Mouse (Mus musculus): ENCODE data around the gene Ctns. TPM values are rescaled to one million over a fixed set of nuclear protein-coding genes. Genes with fewer than 3 reads are reported as not detected.

Ctns gene
- polyA plus RNA-seq, 1 experiment from 2014 or later, result 19.8 TPM

GRCm38 (mm10) chr11:73185872-73186615, 12.8 kb downstream of the Ctns start:
- WGBS, result 93% methylated on average over 10 of the region's 10 CpGs
- Histone ChIP-seq H3K4me1 (replicated peaks; ENCODE audit: control insufficient read depth, insufficient read depth, low read length) (no peaks in the 10 kb centered on the region), H3K36me3 (ENCODE audit: control insufficient read depth, insufficient read depth, low read length) (no peaks in the 10 kb centered on the region; the same call in 1 of the 2 replicates), H3K27me3 (ENCODE audit: control insufficient read depth, insufficient read depth, low read length) (no peaks in the 10 kb centered on the region), H3K27ac (ENCODE audit: low read depth, low read length) (no peak overlapping the region), H3K4me2 (ENCODE audit: low read depth, low read length, severe bottlenecking) (no peak overlapping the region), H3K9me3 (ENCODE audit: control insufficient read depth, low read length) (no peaks in the 10 kb centered on the region), H3K9ac (ENCODE audit: low read length) (no peak overlapping the region), H3K4me3 (ENCODE audit: low read depth, low read length) (no peak overlapping the region)
- DNase-seq (ENCODE audit: low spot score) (no peak), ATAC-seq (replicated peaks; ENCODE audit: low FRiP score) (no peak)

- H3K9ac ChIP-seq (ENCODE audit: low read length), result peak overlapping the region; percentile 82
- 4% methylated on average over 2 of the region's 2 CpGs for WGBS
- H3K4me3 ChIP-seq (ENCODE audit: low read depth, low read length), result peak overlapping the region; percentile 95
- no peaks in the 10 kb centered on the region; the same call in 1 of the 2 replicates for H3K36me3 ChIP-seq (ENCODE audit: control insufficient read depth, insufficient read depth, low read length)
- peaks cover 9% of the 10 kb centered on the region for H3K4me1 ChIP-seq (replicated peaks; ENCODE audit: control insufficient read depth, insufficient read depth, low read length)
- H3K4me2 ChIP-seq (ENCODE audit: low read depth, low read length, severe bottlenecking), result peak overlapping the region; percentile 70
- H3K27ac ChIP-seq (ENCODE audit: low read depth, low read length), result peak overlapping the region; percentile 72; the same call in 1 of the 2 replicates
- DNase-seq (ENCODE audit: low spot score), result no peak
- ATAC-seq (replicated peaks; ENCODE audit: low FRiP score), result no peak
- no peaks in the 10 kb centered on the region for H3K27me3 ChIP-seq (ENCODE audit: control insufficient read depth, insufficient read depth, low read length)
- no peaks in the 10 kb centered on the region for H3K9me3 ChIP-seq (ENCODE audit: control insufficient read depth, low read length)
Measured at GRCm38 (mm10) chr11:73177895-73178294, 20.9 kb downstream of the Ctns start.

GRCm38 (mm10) chr11:73177509-73177875, 21.4 kb downstream of the Ctns start:
- peak overlapping the region; percentile 72 for H3K27ac ChIP-seq (ENCODE audit: low read depth, low read length)
- DNase-seq (ENCODE audit: low spot score) (peak; percentile 85), ATAC-seq (replicated peaks; ENCODE audit: low FRiP score) (peak; percentile 56; the same call in 1 of the 2 replicates)
- no peaks in the 10 kb centered on the region for H3K9me3 ChIP-seq (ENCODE audit: control insufficient read depth, low read length)
- no peaks in the 10 kb centered on the region for H3K27me3 ChIP-seq (ENCODE audit: control insufficient read depth, insufficient read depth, low read length)
- under 1% methylated on average over 28 of the region's 28 CpGs for WGBS
- peak overlapping the region; percentile 70 for H3K4me2 ChIP-seq (ENCODE audit: low read depth, low read length, severe bottlenecking)
- H3K4me3 ChIP-seq (ENCODE audit: low read depth, low read length), result peak overlapping the region; percentile 95
- peaks cover 9% of the 10 kb centered on the region for H3K4me1 ChIP-seq (replicated peaks; ENCODE audit: control insufficient read depth, insufficient read depth, low read length)
- peak overlapping the region; percentile 82 for H3K9ac ChIP-seq (ENCODE audit: low read length)
- no peaks in the 10 kb centered on the region; the same call in 1 of the 2 replicates for H3K36me3 ChIP-seq (ENCODE audit: control insufficient read depth, insufficient read depth, low read length)

- H3K9ac ChIP-seq (ENCODE audit: low read length), result peak within 1 kb of the TSS; percentile 90
- peak within 1 kb of the TSS; percentile 75 for H3K4me2 ChIP-seq (ENCODE audit: low read depth, low read length, severe bottlenecking)
- H3K9me3 ChIP-seq (ENCODE audit: control insufficient read depth, low read length), result no peaks in the 10 kb centered on the region
- peak within 1 kb of the TSS; percentile 95 for H3K4me3 ChIP-seq (ENCODE audit: low read depth, low read length)
- ATAC-seq (replicated peaks; ENCODE audit: low FRiP score), result peak; percentile 98
- peak; percentile 99 for DNase-seq (ENCODE audit: low spot score)
- H3K27ac ChIP-seq (ENCODE audit: low read depth, low read length), result peak within 1 kb of the TSS; percentile 72
- H3K27me3 ChIP-seq (ENCODE audit: control insufficient read depth, insufficient read depth, low read length), result no peaks in the 10 kb centered on the region
- H3K36me3 ChIP-seq (ENCODE audit: control insufficient read depth, insufficient read depth, low read length), result no peaks in the 10 kb centered on the region; the same call in 1 of the 2 replicates
- peaks cover 9% of the 10 kb centered on the region for H3K4me1 ChIP-seq (replicated peaks; ENCODE audit: control insufficient read depth, insufficient read depth, low read length)
- WGBS, result under 1% methylated on average over 78 of the region's 81 CpGs
Measured at GRCm38 (mm10) chr11:73176608-73177508, 22.0 kb downstream of the Ctns start, which contains the start of the genes Emc6 and Tax1bp3. TSS of gene Emc6 (minus strand) at chr11:73177037. TSS of gene Tax1bp3 (plus strand) at chr11:73177083.

GRCm38 (mm10) chr11:73176186-73176585, 22.7 kb downstream of the Ctns start:
- H3K27me3 ChIP-seq (ENCODE audit: control insufficient read depth, insufficient read depth, low read length), result no peaks in the 10 kb centered on the region
- DNase-seq (ENCODE audit: low spot score) (no peak), ATAC-seq (replicated peaks; ENCODE audit: low FRiP score) (no peak)
- H3K9ac ChIP-seq (ENCODE audit: low read length), result peak overlapping the region; percentile 90
- H3K27ac ChIP-seq (ENCODE audit: low read depth, low read length), result 0 out of 2 replicates have a peak overlapping the region, but pooled peaks have one; percentile 53
- H3K36me3 ChIP-seq (ENCODE audit: control insufficient read depth, insufficient read depth, low read length), result no peaks in the 10 kb centered on the region; the same call in 1 of the 2 replicates
- peak overlapping the region; percentile 75 for H3K4me2 ChIP-seq (ENCODE audit: low read depth, low read length, severe bottlenecking)
- H3K9me3 ChIP-seq (ENCODE audit: control insufficient read depth, low read length), result no peaks in the 10 kb centered on the region
- WGBS, result 1% methylated on average over 15 of the region's 15 CpGs
- peaks cover 9% of the 10 kb centered on the region for H3K4me1 ChIP-seq (replicated peaks; ENCODE audit: control insufficient read depth, insufficient read depth, low read length)
- peak overlapping the region; percentile 95 for H3K4me3 ChIP-seq (ENCODE audit: low read depth, low read length)

GRCm38 (mm10) chr11:73175612-73176011, 23.2 kb downstream of the Ctns start:
- Histone ChIP-seq H3K27ac (ENCODE audit: low read depth, low read length) (no peak overlapping the region), H3K4me3 (ENCODE audit: low read depth, low read length) (peak overlapping the region; percentile 95), H3K4me2 (ENCODE audit: low read depth, low read length, severe bottlenecking) (peak overlapping the region; percentile 75), H3K9me3 (ENCODE audit: control insufficient read depth, low read length) (no peaks in the 10 kb centered on the region), H3K9ac (ENCODE audit: low read length) (peak overlapping the region; percentile 90), H3K27me3 (ENCODE audit: control insufficient read depth, insufficient read depth, low read length) (no peaks in the 10 kb centered on the region), H3K4me1 (replicated peaks; ENCODE audit: control insufficient read depth, insufficient read depth, low read length) (peaks cover 9% of the 10 kb centered on the region), H3K36me3 (ENCODE audit: control insufficient read depth, insufficient read depth, low read length) (no peaks in the 10 kb centered on the region; the same call in 1 of the 2 replicates)
- WGBS, result 53% methylated on average over 8 of the region's 8 CpGs
- no peak for DNase-seq (ENCODE audit: low spot score)
- ATAC-seq (replicated peaks; ENCODE audit: low FRiP score), result no peak

- H3K27ac ChIP-seq (ENCODE audit: low read depth, low read length), result no peak overlapping the region
- no peaks in the 10 kb centered on the region for H3K27me3 ChIP-seq (ENCODE audit: control insufficient read depth, insufficient read depth, low read length)
- 77% methylated on average over 5 of the region's 5 CpGs for WGBS
- no peak for DNase-seq (ENCODE audit: low spot score)
- H3K4me2 ChIP-seq (ENCODE audit: low read depth, low read length, severe bottlenecking), result no peak overlapping the region
- peaks cover 6% of the 10 kb centered on the region for H3K4me1 ChIP-seq (replicated peaks; ENCODE audit: control insufficient read depth, insufficient read depth, low read length)
- H3K4me3 ChIP-seq (ENCODE audit: low read depth, low read length), result no peak overlapping the region
- no peaks in the 10 kb centered on the region for H3K9me3 ChIP-seq (ENCODE audit: control insufficient read depth, low read length)
- ATAC-seq (replicated peaks; ENCODE audit: low FRiP score), result no peak
- H3K9ac ChIP-seq (ENCODE audit: low read length), result no peak overlapping the region
- no peaks in the 10 kb centered on the region; the same call in 1 of the 2 replicates for H3K36me3 ChIP-seq (ENCODE audit: control insufficient read depth, insufficient read depth, low read length)
Measured at GRCm38 (mm10) chr11:73172186-73172585, 26.7 kb downstream of the Ctns start.

- no peaks in the 10 kb centered on the region for H3K9me3 ChIP-seq (ENCODE audit: control insufficient read depth, low read length)
- peak; percentile 76 for DNase-seq (ENCODE audit: low spot score)
- no peak overlapping the region for H3K4me3 ChIP-seq (ENCODE audit: low read depth, low read length)
- no peaks in the 10 kb centered on the region for H3K4me1 ChIP-seq (replicated peaks; ENCODE audit: control insufficient read depth, insufficient read depth, low read length)
- H3K27ac ChIP-seq (ENCODE audit: low read depth, low read length), result no peak overlapping the region
- peak; percentile 54; the same call in 1 of the 2 replicates for ATAC-seq (replicated peaks; ENCODE audit: low FRiP score)
- H3K4me2 ChIP-seq (ENCODE audit: low read depth, low read length, severe bottlenecking), result no peak overlapping the region
- no peak overlapping the region for H3K9ac ChIP-seq (ENCODE audit: low read length)
- no peaks in the 10 kb centered on the region for H3K27me3 ChIP-seq (ENCODE audit: control insufficient read depth, insufficient read depth, low read length)
- H3K36me3 ChIP-seq (ENCODE audit: control insufficient read depth, insufficient read depth, low read length), result no peaks in the 10 kb centered on the region; the same call in 1 of the 2 replicates
- WGBS, result 47% methylated on average over 4 of the region's 4 CpGs
Measured at GRCm38 (mm10) chr11:73169231-73169630, 29.6 kb downstream of the Ctns start.

Data from forebrain, embryonic 11.5 days (tissue).